Mouse (Mus musculus): ENCODE measurements around the gene Ankrd24.
"Not testable (repeated sequence)": the region's sequence is repeated elsewhere in the genome, so short reads cannot be mapped to it uniquely, and the experiment has no call there.

The Ankrd24 gene

DNA sequence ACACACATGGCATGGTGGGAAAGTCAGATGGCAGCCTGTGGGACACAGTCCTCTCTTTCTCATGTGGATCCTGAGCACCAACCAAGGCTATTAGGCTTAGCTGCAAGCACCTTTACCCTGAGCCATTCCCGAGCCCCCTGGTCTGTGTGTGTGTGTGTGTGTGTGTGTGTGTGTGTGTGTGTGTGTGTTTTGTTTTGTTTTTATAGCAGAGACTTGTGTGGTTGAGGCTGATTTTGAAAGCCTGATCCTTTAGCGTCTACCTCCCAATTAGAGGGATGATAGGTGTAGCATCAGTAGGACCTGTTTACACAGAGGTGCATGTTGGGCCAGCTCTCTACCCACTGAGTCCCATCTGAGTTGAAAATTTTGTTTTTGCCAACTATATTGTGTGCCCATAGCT is 15.8 kb downstream of the Ankrd24 start:
- no peak for DNase-seq (ENCODE audit: extremely low spot score, low spot score)

DNA sequence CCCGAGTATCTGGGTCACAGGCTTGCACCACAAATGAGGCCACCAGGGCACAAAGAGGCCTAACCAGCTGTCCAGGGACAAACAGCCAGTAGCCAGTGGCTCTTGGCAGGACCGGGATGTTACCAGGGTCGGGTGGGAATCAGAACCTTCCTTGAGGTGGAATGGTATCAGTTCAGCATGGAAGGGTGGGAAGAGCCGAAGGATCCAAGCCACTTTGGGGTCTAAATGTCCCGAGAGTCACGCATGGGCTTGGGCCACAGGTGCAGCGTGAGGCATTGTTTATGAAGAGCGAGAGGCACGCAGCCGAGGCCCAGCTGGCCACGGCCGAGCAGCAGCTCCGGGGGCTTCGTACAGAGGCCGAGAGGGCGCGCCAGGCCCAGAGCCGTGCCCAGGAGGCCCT is 16.4 kb downstream of the Ankrd24 start:
- DNase-seq (ENCODE audit: extremely low spot score, low spot score) = no peak

DNA sequence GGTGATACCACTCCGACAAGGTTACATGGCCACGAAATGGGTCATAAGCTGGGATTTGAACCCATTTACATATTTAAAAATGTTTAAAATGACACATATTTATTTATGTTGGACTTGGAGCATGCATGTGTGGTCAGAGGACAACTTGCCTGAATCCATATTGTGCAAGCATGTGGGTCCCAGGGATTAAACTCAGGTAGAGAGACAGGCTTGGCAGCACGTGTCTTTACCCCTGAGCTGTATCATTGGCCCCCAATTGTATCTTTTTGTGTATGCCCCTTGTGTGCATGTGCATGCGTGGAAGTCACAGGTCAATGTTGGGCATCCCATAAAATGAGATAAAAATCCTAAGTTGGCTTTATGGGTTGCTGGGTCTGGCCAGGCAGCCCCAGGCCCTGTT is 17.1 kb downstream of the Ankrd24 start:
- no peak for DNase-seq (ENCODE audit: extremely low spot score, low spot score)

DNA sequence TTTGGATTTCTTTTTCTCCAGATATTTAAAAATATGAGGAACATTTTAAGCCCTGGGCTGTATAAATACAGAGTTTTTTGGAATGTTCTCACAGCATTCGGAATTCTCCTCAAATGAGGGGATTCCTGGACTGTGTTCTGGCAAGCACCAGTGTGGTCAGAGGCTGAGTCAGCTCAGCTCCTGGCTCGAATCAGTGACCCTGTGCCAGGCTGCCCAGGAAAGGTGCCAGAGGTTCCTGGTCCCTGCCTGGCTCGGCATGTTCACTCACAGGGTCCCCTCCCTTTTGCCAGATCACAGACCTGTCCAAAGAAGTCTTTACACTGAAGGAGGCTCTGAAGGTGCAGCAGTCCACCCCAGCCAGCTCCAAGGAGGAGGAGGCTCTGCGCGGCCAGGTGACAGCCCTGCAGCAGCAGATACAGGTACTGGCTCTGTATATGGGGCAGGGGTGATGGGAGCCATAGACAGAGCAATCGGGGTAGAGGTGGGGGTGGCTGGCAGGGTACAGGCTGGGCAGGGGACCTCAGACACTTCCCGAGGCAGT is 17.7 kb downstream of the Ankrd24 start:
- DNase-seq (ENCODE audit: extremely low spot score, low spot score) = no peak

DNA sequence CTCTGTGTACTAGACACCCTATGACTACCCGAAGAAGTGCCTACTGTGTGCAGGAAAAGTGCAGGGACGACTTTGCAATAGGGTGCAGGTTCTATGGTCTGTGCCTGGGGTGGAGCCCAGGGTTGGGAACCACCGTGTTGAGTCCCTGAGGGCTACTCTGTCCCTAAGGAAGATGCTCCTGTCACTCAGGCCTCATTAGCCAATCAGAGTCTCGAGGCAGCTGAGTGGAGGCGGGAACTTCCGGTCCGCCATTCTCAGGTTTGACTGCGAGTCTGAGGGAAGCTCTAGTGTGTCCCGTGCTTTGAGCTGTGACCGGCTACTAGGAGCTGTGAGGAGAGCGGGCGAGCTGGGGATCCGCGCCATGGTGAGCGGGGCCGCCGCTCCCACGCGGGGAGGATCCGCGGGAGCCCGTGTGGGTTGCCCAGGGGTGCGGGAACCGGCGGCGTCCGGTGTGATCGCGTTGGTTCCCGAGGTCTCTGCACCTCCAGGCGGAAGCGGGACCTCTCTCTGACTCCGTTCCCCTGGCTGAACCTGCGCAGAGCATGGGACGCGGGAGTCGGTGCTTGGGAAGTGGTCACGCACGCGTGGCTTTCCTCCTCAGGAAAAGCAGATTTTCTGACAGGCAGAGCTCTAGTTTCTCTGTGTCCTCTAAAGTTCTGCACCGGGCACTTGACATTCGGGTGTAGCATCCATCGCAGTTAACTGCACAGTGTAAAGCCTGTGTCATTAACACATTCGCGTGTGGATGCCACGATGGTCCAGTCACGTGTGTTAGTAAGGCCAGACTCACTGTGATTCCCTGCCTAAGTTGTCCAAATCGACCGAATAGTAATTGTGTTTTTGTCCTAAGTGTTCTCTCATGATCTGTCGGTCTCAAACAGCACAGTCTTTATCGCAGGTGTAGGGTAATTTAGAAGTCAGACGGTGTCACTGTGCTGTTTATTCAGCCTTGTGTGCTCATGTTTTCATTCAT is 20.7 kb downstream of the Ankrd24 start, which contains the start of gene Gm10778:
Gm10778 (plus strand) TSS at position 257 of the 973 bp plus-strand sequence.
- peak; percentile 93 for DNase-seq (ENCODE audit: extremely low spot score, low spot score)

DNA sequence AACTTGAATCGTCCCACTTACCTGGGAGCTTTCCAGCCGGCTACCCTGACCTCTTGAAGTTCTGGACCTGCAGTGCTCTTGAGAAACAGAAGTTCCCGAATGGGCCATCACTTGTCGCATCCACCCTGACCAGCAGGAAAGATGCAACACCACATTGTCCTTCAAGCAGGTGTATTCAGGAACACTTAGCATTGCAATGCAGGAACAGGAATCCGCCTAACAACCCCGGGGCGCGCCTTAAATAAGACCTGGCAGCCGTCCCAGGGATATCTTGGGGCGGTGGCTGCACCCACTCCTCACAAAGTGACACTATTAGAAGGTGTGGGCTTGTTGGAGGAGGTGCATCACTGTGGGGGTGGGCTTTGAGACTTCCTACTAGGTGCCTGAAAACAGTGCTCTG is 26.8 kb downstream of the Ankrd24 start:
- no peak for DNase-seq (ENCODE audit: extremely low spot score, low spot score)

DNA sequence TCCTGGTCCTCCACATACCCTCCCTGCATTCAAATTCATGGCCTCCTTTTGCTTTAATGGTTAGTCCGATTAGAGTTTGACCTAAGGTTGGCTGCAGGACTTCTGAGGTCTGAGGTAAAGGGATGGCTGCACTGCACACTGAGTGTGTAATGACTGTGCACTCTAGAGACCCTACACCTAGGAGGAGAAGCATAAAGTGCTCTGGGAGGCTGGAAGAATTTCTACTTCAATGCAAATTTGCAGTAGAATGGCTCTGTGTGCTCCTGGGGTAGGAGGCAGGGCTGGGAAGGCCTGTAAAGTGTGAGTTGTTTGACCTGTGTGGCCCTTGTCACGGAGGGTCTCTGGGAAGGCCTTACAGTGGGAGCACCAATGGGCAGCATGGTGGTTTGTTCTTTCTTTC is 27.8 kb downstream of the Ankrd24 start:
- DNase-seq (ENCODE audit: extremely low spot score, low spot score) = no peak

DNA sequence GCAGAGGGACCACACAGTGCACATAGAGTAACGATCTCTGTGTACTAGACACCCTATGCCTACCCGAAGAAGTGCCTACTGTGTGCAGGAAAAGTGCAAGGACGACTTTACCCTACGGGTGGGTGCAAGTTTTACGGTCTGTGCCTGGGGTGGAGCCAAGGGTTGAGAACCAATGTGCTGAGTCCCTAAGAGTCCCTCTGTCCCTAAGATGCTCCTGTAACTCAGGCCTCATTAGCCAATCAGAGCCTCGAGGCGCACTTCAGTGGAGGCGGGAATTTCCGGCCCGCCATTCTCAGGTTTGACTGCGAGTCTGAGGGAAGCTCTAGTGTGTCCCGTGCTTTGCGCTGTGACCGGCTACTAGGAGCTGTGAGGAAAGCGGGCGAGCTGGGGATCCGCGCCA is 58.8 kb downstream of the Ankrd24 start:
- not testable (repeated sequence) for DNase-seq (ENCODE audit: extremely low spot score, low spot score)
